Mouse (Mus musculus): ENCODE measurements around the gene Pcgf5. TPM values are rescaled to one million over a fixed set of nuclear protein-coding genes. Genes with fewer than 3 reads are reported as not detected.
A peak's percentile ranks its signal among the peaks of the same experiment; 100 is the strongest.

The Pcgf5 gene
- polyA plus RNA-seq (2014; fragmentation: Nextera tagmentation; extraction: Ambion mirVana), result 8.0 and 8.1 TPM in 2 replicates

DNA sequence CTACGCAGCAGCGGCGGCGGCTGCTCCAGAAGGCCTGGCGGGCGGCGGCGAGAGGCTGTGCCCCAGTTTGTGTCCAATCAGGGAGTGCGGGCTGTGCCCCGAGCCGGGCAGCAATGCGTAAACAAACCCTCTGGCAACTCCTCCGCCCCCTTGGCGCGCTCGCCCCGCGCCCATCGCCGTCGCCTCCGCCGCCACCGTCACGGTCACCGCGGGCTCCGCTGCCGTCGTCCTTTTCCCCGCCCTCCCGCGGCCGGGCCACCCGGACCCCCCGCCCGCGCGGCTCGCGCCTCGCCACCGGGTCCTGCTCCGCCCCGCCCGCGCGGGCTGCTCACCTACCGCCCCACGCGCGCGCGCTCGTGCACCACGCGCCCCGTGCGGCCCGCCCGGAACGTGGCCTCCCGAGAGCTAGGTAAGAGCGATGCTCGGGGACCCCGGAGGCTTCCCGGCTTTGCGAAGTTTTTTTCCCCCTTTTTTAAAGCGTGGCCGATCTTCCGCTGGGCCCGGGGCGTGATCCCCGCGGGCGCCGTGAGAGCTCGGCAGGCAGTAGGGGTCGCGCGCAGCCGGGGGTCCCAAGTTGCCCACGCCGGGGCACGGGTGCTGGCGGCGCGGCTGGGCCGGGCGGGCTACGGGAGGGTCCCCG, at the start of gene Pcgf5:
Pcgf5 (plus strand) TSS at position 149 of the 640 bp plus-strand sequence.
- H3K9me3 ChIP-seq (replicated peaks; ENCODE audit: control insufficient read depth, low read length), result no peaks in the 10 kb centered on the region
- peak; percentile 67 for DNase-seq (ENCODE audit: low spot score)
- no peaks in the 10 kb centered on the region for H3K36me3 ChIP-seq (replicated peaks; ENCODE audit: control insufficient read depth, insufficient read depth, low read depth, low read length)
- H3K4me2 ChIP-seq (ENCODE audit: low read depth, low read length), result peak within 1 kb of the TSS; percentile 100
- H3K9ac ChIP-seq (replicated peaks; ENCODE audit: low read length), result peak within 1 kb of the TSS; percentile 57
- H3K27ac ChIP-seq (replicated peaks; ENCODE audit: low read depth, low read length), result no peak within 1 kb of the TSS
- peak within 1 kb of the TSS; percentile 78 for H3K4me3 ChIP-seq (ENCODE audit: low read depth, low read length)
- under 1% methylated on average over 62 of the region's 92 CpGs for WGBS
- peak; percentile 75 for ATAC-seq (replicated peaks; ENCODE audit: insufficient number of reproducible peaks, low FRiP score, low TSS enrichment, low read depth)
- no peaks in the 10 kb centered on the region for H3K4me1 ChIP-seq (ENCODE audit: control insufficient read depth, insufficient read depth, low read length)
- H3K27me3 ChIP-seq (ENCODE audit: control insufficient read depth, insufficient read depth, low read length), result peaks cover 23% of the 10 kb centered on the region; the same call in 1 of the 2 replicates

DNA sequence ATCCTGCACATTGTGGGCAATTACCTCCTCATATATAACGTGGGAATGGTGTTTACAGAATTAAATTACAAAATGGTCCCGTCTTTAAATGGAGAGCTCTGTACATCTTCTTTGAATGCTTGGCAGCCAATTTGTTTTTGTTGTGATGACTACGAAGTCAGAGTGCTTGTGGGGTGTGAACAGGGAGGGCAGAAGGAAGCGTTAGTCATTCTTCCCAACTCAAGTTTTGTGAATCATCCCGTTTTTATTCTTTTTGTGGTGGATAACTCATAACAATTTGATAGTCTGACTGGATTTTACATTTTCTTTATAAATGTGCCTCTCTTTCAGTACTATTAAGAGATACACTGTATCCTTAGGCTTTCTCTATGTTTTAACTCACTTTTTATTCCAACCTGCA, 42.6 kb upstream of the Pcgf5 start:
- H3K4me2 ChIP-seq (ENCODE audit: low read depth, low read length), result no peak overlapping the region
- H3K9me3 ChIP-seq (replicated peaks; ENCODE audit: control insufficient read depth, low read length), result no peaks in the 10 kb centered on the region
- 79% methylated on average over 5 of the region's 5 CpGs for WGBS
- no peak for DNase-seq (ENCODE audit: low spot score)
- H3K4me3 ChIP-seq (ENCODE audit: low read depth, low read length), result no peak overlapping the region
- H3K36me3 ChIP-seq (replicated peaks; ENCODE audit: control insufficient read depth, insufficient read depth, low read depth, low read length), result no peaks in the 10 kb centered on the region
- no peak for ATAC-seq (replicated peaks; ENCODE audit: insufficient number of reproducible peaks, low FRiP score, low TSS enrichment, low read depth)
- no peak overlapping the region for H3K27ac ChIP-seq (replicated peaks; ENCODE audit: low read depth, low read length)
- no peaks in the 10 kb centered on the region for H3K4me1 ChIP-seq (ENCODE audit: control insufficient read depth, insufficient read depth, low read length)
- H3K9ac ChIP-seq (replicated peaks; ENCODE audit: low read length), result no peak overlapping the region
- no peaks in the 10 kb centered on the region for H3K27me3 ChIP-seq (ENCODE audit: control insufficient read depth, insufficient read depth, low read length)

DNA sequence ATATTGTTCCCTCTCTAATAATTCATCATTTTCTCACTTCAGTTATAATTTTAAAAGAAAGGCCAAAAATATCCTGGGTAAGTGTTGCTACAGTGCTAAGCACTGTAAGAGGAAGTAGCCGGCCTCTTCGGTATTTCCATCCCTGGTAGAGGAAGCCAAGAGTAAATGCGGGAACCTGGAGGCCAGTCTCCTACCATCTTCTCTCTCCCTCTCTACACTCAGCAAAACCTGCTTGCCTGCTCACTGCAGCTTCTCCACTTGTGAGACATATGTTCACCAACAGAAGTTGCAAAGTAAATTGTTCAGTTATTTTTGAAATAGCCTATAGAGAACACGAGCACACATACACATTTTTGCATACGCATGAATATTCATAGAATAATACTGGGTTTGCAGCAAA, 34.1 kb upstream of the Pcgf5 start:
- Histone ChIP-seq H3K4me3 (ENCODE audit: low read depth, low read length) (no peak overlapping the region), H3K9ac (replicated peaks; ENCODE audit: low read length) (no peak overlapping the region), H3K36me3 (replicated peaks; ENCODE audit: control insufficient read depth, insufficient read depth, low read depth, low read length) (no peaks in the 10 kb centered on the region), H3K4me2 (ENCODE audit: low read depth, low read length) (no peak overlapping the region), H3K9me3 (replicated peaks; ENCODE audit: control insufficient read depth, low read length) (no peaks in the 10 kb centered on the region), H3K4me1 (ENCODE audit: control insufficient read depth, insufficient read depth, low read length) (no peaks in the 10 kb centered on the region), H3K27me3 (ENCODE audit: control insufficient read depth, insufficient read depth, low read length) (no peaks in the 10 kb centered on the region), H3K27ac (replicated peaks; ENCODE audit: low read depth, low read length) (no peak overlapping the region)
- 91% methylated on average over 5 of the region's 5 CpGs for WGBS
- no peak for ATAC-seq (replicated peaks; ENCODE audit: insufficient number of reproducible peaks, low FRiP score, low TSS enrichment, low read depth)
- DNase-seq (ENCODE audit: low spot score), result no peak

DNA sequence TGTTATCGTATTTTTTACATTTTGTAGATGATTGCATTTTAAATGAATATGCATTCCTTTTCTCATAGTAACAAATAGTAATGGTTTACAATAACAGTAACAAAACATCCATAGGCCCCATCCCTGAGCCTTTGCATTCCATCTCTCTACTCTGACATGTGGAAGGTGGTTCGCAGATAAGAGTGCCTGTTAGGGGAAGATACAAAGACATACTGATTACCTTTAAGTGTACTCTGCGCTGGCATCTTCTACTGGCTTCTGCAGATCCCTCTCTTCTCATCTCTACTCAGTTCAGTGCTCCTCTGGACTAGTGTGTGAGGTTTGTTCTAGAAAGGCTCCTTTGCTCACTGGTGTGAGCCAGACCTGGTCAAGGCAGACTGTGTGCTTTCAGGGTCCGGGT, 28.4 kb upstream of the Pcgf5 start:
- H3K4me1 ChIP-seq (ENCODE audit: control insufficient read depth, insufficient read depth, low read length), result no peaks in the 10 kb centered on the region
- no peaks in the 10 kb centered on the region for H3K27me3 ChIP-seq (ENCODE audit: control insufficient read depth, insufficient read depth, low read length)
- no peak overlapping the region for H3K4me2 ChIP-seq (ENCODE audit: low read depth, low read length)
- WGBS, result 93% methylated on average over 4 of the region's 4 CpGs
- H3K36me3 ChIP-seq (replicated peaks; ENCODE audit: control insufficient read depth, insufficient read depth, low read depth, low read length), result no peaks in the 10 kb centered on the region
- H3K27ac ChIP-seq (replicated peaks; ENCODE audit: low read depth, low read length), result no peak overlapping the region
- H3K4me3 ChIP-seq (ENCODE audit: low read depth, low read length), result no peak overlapping the region
- ATAC-seq (replicated peaks; ENCODE audit: insufficient number of reproducible peaks, low FRiP score, low TSS enrichment, low read depth) (no peak), DNase-seq (ENCODE audit: low spot score) (no peak)
- H3K9ac ChIP-seq (replicated peaks; ENCODE audit: low read length), result no peak overlapping the region
- H3K9me3 ChIP-seq (replicated peaks; ENCODE audit: control insufficient read depth, low read length), result no peaks in the 10 kb centered on the region

DNA sequence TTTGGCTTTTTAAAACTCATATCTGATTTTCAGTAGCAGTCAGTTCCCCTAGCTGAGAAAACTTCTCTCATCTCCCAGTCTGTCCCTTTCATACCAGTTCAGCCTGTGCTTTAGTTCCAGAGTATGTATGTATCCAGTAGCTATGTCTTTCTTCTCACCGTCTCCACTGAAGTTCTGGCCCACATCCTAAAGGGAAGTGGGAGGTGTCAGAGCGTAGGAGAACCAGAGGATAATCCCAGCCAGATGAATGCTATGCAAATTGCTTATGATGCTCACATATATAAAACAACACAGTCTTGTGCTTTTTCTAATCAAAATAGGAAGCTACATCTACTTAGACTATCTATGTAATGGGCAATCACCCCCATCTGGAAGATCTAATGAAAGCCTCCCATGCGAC, 27.0 kb upstream of the Pcgf5 start:
- ATAC-seq (replicated peaks; ENCODE audit: insufficient number of reproducible peaks, low FRiP score, low TSS enrichment, low read depth), result no peak
- Histone ChIP-seq H3K9me3 (replicated peaks; ENCODE audit: control insufficient read depth, low read length) (no peaks in the 10 kb centered on the region), H3K27me3 (ENCODE audit: control insufficient read depth, insufficient read depth, low read length) (no peaks in the 10 kb centered on the region), H3K4me1 (ENCODE audit: control insufficient read depth, insufficient read depth, low read length) (no peaks in the 10 kb centered on the region), H3K4me2 (ENCODE audit: low read depth, low read length) (no peak overlapping the region), H3K36me3 (replicated peaks; ENCODE audit: control insufficient read depth, insufficient read depth, low read depth, low read length) (no peaks in the 10 kb centered on the region), H3K9ac (replicated peaks; ENCODE audit: low read length) (no peak overlapping the region), H3K27ac (replicated peaks; ENCODE audit: low read depth, low read length) (no peak overlapping the region), H3K4me3 (ENCODE audit: low read depth, low read length) (no peak overlapping the region)
- 92% methylated on average over 3 of the region's 3 CpGs for WGBS
- DNase-seq (ENCODE audit: low spot score), result no peak

DNA sequence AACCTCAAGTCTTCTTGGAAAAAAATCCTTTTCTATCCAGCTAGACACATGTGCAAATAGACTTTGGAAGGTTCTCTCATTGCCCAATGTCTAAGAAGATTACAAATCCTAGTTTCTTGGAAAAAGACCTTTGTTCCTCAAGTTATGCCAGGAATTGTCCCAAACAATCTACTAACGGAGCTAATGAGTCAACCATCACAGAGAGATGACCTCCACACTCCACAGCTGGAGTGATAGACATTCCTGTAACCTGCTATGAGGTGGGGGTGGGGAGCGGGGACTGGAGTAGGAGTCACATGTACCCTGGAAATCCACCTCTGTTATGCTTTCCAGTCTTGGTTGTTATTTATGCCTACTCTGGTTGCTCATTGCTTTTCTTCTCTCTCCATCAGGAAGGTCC, 24.8 kb upstream of the Pcgf5 start:
- Histone ChIP-seq H3K9ac (replicated peaks; ENCODE audit: low read length) (no peak overlapping the region), H3K27ac (replicated peaks; ENCODE audit: low read depth, low read length) (no peak overlapping the region), H3K4me2 (ENCODE audit: low read depth, low read length) (no peak overlapping the region), H3K36me3 (replicated peaks; ENCODE audit: control insufficient read depth, insufficient read depth, low read depth, low read length) (no peaks in the 10 kb centered on the region), H3K4me1 (ENCODE audit: control insufficient read depth, insufficient read depth, low read length) (no peaks in the 10 kb centered on the region), H3K9me3 (replicated peaks; ENCODE audit: control insufficient read depth, low read length) (no peaks in the 10 kb centered on the region), H3K4me3 (ENCODE audit: low read depth, low read length) (no peak overlapping the region), H3K27me3 (ENCODE audit: control insufficient read depth, insufficient read depth, low read length) (no peaks in the 10 kb centered on the region)
- ATAC-seq (replicated peaks; ENCODE audit: insufficient number of reproducible peaks, low FRiP score, low TSS enrichment, low read depth) (no peak), DNase-seq (ENCODE audit: low spot score) (no peak)
- WGBS, result 64% methylated on average over 2 of the region's 2 CpGs

DNA sequence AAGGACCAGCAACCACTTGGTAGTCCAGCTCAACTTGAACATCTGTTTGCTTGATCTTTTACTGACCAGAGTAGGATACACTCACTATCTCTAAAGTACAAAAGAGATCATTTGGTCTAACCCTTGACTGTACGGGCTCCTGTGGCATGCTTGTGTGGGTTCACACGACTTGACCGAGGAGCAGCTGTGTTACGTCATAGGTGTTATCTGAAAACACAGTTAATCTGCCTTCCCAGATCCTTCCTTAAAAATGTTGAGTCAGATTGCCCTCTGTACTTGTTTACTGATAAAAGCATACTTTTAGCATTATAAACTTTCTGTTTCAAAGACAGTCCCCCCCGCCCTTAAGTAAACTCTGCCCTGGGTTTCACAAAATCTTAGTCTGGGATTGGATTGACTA, 19.4 kb upstream of the Pcgf5 start:
- Histone ChIP-seq H3K4me3 (ENCODE audit: low read depth, low read length) (no peak overlapping the region), H3K9ac (replicated peaks; ENCODE audit: low read length) (no peak overlapping the region), H3K36me3 (replicated peaks; ENCODE audit: control insufficient read depth, insufficient read depth, low read depth, low read length) (no peaks in the 10 kb centered on the region), H3K27me3 (ENCODE audit: control insufficient read depth, insufficient read depth, low read length) (no peaks in the 10 kb centered on the region), H3K9me3 (replicated peaks; ENCODE audit: control insufficient read depth, low read length) (no peaks in the 10 kb centered on the region), H3K27ac (replicated peaks; ENCODE audit: low read depth, low read length) (no peak overlapping the region), H3K4me1 (ENCODE audit: control insufficient read depth, insufficient read depth, low read length) (no peaks in the 10 kb centered on the region), H3K4me2 (ENCODE audit: low read depth, low read length) (no peak overlapping the region)
- WGBS, result 89% methylated on average over 5 of the region's 5 CpGs
- no peak for ATAC-seq (replicated peaks; ENCODE audit: insufficient number of reproducible peaks, low FRiP score, low TSS enrichment, low read depth)
- no peak for DNase-seq (ENCODE audit: low spot score)

DNA sequence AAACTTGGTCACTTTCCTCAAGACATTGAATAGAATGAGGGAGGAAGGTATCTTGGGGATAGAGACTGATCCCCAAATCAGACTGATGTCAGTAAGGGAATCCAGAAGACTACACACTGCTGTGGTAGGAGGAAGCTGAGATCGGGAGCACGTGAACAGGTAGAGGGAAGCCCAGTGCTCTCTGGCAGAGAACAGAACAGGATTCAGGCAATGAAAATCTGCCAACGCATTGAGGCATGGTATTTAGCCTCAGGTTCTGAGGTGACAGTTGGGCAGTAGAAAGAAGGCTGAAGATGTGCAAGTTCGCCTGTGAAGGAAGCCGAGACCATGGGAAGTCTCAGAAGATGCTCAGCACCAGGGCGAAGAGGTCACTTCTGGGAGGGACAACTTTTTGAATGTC, 733 bp upstream of the Pcgf5 start:
- Histone ChIP-seq H3K27me3 (ENCODE audit: control insufficient read depth, insufficient read depth, low read length) (peaks cover 23% of the 10 kb centered on the region; the same call in 1 of the 2 replicates), H3K4me3 (ENCODE audit: low read depth, low read length) (no peak overlapping the region), H3K27ac (replicated peaks; ENCODE audit: low read depth, low read length) (no peak overlapping the region), H3K36me3 (replicated peaks; ENCODE audit: control insufficient read depth, insufficient read depth, low read depth, low read length) (no peaks in the 10 kb centered on the region), H3K9me3 (replicated peaks; ENCODE audit: control insufficient read depth, low read length) (no peaks in the 10 kb centered on the region), H3K4me1 (ENCODE audit: control insufficient read depth, insufficient read depth, low read length) (no peaks in the 10 kb centered on the region), H3K9ac (replicated peaks; ENCODE audit: low read length) (no peak overlapping the region), H3K4me2 (ENCODE audit: low read depth, low read length) (no peak overlapping the region)
- WGBS, result 15% methylated on average over 6 of the region's 6 CpGs
- ATAC-seq (replicated peaks; ENCODE audit: insufficient number of reproducible peaks, low FRiP score, low TSS enrichment, low read depth) (no peak), DNase-seq (ENCODE audit: low spot score) (no peak)
